Mouse (Mus musculus): ENCODE measurements at regions not wholly inside any gene's neighbourhood (a gene's known extent, or its start where the extent isn't known, plus 50 kb on each side); places are given as distances from the start of the nearest gene placed in this dataset.
"Not testable (repeated sequence)": the region's sequence is repeated elsewhere in the genome, so short reads cannot be mapped to it uniquely, and the experiment has no call there.

DNA sequence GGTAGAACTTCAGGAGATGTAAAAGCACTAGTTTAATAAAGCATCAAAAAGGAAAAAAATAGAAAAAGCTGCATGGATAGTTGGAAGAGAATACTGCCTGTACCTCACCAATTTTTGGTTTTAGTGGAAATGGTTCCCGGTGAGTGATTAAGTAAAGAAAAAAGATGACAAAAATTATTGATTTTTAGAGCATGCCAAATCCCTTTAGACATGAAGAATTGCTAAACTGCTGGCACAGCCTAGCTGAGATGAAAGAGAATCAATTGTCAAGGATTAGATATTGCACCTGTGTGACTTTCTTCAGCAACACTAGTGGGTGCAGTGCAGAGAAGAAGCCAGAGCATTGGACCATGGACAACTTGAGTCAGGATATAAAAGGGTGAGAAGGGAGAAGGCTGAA, 348.7 kb upstream of the Cpeb2 start:
- DNase-seq = no peak

DNA sequence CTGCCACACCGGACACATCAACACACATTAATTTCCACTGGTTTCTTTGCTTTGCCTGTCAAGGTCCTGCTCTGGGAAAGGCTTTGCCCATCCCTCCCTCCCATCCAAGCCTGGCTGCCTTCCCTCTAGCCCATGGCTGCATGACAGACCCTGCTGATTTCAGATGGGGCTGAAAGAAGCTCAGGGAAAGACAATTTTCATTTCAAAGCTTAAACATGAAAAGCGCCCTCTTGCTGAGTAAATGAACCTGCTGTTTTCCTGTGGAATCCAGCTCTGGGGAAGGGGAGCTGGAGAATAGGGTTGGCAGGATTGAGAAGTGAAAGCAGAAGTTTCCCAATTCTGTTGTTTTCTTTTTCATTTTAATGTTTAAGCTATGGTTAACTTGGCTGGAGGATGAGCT, 341.1 kb upstream of the Cpeb2 start:
- peak; percentile 90 to 95 for DNase-seq

DNA sequence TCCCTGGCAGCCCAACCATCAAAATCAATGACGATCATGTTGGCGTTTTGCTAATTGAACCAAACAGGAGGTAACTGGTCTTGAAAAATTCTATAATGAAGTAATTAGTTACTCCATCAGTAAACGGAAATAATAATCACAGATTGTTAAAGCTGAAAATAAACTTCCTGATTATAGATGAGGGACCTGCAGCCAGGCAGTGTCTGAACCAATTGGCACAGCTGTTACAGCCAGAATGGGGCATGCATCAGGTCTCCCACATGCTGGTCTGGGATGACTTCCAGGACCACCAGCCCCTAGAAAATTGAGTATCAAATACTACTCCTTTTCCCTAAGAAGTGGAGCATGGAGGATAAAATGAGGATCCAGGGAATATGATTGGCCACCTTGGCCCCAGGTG, 326.8 kb upstream of the Cpeb2 start:
- peak; percentile 54 to 66 for DNase-seq

DNA sequence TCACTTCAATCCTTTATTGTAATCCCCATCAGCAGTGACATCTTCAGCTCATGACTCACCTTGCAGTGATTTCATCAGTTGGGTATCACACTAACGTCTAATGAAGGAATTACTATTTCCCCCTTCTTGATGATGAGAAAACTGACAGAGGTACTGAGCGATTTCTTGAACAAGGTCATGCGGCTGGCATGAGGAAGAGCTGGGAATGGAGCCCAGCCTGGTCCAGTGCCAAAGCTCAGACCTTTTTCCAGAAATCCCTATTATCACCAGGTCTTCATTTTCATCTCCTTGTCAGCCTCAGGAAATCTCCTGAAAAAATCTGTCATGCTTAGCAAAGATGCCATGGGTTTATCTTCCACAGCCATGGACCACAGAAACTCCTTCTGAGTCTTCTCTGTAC, 313.6 kb upstream of the Cpeb2 start:
- peak; percentile 92 to 93 for DNase-seq

DNA sequence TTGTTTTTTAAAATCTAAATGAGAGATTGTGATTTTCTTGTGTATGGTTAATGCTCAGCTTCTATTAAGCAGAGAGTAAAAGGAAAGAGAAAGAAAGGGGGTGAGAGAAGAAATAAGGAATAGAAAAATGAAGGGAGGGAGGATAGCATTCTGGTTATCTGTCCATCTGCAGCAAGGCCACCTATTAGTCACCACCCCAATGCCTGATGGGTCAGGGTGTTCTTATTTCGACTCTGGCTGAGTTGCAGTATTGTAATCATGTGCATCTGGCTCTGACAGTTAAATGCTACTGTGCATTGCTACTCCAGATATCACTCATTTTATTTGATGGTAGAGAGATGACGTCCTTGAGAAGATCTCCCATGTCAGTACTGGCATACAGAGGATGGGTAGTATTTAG, 300.9 kb upstream of the Cpeb2 start:
- no peak for DNase-seq

DNA sequence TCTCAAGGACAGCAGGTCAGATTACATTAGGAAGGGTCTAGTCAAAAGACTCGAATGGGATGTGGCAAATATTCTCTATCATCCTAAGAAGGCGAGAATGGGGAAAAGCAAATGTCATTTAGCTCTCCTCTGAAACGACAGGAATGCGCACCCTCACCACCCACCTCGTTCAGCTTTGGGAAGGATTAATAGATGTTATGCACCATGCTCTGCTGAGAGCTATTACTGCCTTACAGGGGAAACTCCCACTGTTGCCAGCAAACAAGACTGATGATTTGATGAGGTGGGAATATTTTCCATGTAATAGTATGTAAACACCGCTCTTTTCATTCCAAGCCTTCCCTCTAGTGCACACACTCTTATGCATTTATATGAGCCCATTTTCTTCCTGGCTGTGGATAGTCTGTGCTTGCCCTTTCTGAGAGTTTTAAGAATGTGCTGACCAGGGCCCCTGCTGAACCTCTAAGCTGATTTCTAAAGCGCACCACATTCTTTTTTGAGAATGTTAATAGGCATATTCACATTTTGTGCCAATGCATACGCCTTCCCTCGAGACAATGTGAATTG, 273.6 kb upstream of the Cpeb2 start:
- no peak for DNase-seq

DNA sequence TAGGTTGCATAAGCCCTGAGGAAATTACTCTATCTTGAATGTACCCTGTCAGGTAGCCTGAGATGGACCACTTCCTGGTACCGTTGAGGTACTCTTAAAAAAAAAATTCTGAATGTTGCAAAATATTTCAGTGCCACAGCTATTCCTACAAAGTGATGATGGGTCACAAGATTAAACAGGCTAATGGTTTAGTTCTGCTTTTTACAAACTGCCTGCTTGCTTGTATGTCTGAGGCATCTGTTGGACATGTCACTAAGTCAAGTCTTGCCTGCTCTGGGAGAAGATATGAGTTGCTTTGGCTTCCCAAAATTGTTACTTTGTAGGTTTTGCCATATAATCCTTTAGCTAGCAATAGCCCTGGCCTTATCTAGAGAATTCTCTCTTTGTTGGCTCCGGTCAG, 266.0 kb upstream of the Cpeb2 start:
- DNase-seq = not testable (repeated sequence)

DNA sequence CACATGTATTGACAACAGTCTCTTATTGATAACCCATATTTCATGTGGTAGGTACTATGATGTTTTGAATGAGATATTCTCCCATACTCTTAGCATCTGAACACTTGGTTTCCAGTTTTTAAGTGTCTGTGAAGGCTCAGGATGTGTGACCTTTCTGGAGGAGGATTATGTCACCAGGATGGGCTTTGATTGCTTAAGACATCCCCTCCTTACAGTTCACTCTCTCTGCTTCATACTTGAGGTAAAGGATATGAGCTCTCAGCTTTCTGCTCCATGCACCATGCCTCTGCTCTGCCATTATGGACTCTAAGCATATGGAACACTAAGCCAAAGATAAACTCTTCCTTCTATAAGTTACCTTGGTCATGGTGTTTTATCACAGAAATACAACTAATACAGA, 263.8 kb upstream of the Cpeb2 start:
- no peak for DNase-seq

DNA sequence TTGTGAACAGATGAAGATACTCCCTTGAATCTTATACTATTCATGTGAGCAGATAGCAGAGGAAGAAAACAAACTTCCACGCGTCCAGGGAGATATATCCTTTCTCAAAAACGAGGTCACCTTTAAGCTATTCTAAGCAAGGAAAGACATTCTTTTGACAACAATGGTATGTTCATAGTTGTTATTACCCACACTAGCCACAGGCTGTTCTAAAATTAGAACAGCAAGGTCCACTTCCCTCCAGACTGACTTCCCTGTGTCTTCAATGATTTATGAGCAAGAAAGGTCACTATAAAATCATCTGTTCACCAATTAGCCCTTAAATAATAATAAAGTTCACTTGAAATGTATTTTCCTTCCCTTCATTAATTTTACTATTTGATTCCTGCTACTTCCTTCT, 263.3 kb upstream of the Cpeb2 start:
- DNase-seq = no peak

DNA sequence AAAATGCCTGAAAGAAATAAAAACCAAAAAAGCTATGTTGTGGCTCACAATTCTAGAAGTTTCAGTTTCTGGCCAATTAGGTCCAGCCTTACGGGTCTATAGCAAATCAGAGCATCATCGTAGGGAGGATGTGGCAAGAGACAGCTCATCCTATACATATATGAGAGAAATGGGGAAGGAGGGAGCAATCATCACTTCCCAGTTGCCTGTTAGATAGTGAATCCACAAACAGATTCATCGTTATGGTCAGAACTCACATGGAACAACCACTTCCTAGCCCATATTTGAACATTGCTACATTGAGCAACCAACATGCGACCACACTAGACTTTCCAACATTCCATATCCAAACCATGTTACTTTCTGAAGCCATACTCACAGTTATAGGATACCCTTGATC, 255.9 kb upstream of the Cpeb2 start:
- no peak for DNase-seq

DNA sequence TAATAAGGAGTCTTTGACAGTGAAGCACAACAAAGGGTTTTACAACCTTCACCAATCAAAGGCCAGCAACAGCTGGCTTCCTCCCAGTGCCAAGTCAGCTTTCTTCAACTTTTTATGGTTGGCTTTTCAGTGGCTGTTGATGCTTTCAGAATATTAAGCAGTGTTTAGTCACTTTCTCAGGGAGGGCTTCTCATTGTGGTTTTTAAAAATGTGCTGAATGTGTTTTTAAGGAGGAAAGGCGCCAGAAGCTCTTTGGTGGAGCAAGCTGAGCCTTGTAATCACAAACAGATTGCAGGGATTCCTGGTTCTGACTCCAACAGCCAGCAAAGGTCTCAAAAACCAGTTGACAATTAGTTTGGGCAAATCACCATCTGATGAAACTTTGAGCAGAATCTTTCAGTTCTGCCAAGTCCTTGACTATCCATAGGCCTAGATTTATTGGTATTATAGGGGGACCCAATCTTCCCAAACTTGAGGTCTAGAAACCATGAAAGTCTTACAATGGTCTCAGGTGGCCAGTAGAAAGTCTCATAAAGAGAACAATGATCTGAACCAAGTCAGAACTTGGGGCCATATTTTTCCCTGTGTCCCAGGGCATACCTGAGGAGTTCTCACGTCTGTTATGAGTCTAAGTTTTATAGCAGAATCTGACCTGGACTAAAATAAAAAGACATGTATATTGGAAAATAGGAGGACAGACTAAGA, 251.9 kb upstream of the Cpeb2 start:
- DNase-seq = peak; percentile 5 to 6

DNA sequence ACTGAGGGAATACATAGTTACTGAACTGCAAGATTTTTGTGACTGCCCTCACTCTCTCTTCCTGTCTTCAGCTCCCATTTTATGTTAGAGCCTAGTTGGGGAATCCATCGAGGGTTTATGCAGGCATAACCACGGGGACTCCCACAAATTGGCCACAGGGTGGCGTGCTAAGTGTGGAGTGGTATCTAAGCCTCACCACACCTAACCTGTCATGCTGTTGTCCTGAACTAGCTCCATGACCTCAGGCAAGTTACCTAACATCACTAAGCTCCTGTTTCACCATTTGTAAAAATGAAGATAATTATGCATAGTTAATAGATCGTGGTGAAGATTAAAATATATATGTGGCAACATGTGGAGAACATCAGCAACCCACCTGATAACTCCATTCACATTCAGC, 246.8 kb upstream of the Cpeb2 start:
- DNase-seq = peak; percentile 29 to 33

DNA sequence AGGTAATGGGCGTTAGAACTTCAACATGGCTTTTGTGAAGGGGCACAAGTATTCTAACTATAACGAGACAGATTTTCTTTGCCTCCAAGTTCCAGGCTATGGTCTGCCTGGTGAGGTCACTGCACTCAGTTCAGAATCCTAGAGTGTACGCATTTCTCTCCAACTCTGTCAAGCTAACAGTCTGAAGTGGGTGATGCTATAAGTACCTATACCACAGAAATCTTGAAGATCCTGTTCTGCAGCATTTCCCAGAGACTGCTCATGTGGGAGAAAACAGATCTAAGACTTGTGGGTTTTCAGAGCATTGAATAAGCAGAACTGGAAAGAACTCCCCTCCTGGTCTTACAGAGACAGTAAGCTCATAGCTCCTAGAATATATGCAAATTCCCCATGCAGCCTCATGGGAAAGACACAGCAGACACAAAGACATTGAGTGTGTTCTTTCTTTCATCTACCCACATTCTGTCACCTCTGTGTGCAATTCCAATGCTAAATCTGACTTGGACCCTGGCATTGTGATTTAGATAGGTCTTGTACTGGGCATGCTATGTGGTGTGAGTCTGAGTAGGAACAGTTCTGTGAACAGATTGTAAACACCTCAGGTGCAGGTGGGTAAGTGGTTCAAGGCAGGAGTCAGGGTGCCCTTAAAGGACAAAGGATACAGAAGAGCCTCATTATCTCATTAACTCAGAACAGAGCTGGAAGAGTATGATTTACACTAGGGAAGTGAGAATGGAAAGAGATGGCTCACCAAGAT, 245.1 kb upstream of the Cpeb2 start:
- DNase-seq = no peak

DNA sequence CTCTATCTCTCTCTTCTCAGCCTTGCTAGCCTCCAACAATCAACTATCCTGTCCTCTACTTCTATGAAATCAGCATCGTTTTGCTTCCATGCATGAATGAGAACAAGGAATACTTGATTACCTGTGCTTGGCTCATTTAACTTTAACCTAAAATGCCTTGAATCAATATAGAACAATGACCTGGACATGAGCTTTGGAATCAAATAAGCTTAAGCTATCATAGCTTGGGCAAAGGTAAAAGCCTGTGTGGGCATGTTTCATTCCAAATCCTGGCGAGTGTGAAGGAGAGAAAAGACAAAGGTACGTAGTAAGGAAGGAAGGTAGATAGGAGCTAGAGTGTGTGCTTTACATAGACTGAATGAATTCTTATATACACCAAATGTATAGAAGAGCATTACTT, 243.7 kb upstream of the Cpeb2 start:
- no peak for DNase-seq

DNA sequence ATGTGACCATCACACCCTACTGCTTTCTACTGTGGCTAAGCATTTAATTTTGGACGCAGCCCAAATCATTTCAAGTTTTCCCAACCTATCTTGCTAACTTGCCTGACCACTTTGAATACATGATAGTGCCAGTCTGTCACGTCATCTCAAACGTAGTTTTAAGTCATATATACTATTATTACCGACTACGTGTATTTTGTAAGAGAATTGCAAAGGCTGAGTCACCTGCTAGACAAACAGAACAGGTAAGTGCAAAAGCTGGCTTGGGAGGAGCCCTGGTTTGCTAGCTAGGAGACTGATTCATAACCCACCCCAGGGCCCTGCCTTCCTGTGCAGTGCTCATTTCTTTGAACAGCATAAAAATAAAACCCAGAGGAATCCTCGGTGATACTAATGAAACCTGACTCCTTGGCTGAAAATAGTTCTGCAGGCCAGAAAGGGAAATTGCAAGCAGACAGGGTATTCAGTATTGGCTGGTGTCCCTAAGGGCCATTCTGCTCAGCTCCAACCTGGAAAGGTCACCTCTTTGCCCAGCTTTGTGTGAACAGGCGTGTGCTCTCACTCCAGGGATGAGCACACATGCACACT, 208.9 kb upstream of the Cpeb2 start:
- peak; percentile 41 to 49 for DNase-seq

DNA sequence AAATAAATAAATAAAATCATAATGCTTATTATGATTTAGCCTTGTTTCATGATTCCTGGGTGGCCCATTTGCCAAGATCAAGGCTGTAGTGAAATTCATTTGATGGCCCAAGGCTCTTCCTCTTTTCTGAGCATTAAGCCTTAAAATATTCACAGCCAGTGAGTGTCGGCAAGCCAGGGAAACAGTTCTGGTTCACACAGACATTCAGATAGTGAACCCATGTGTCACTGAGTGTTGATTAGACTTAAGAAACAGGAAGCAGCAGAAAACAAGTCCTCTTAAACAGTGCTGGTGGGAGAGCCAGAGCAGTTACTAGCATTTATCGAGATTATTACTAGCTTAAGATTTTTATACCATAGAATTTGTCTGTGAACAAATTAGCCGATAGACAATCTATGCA, 201.7 kb upstream of the Cpeb2 start:
- DNase-seq = no peak

DNA sequence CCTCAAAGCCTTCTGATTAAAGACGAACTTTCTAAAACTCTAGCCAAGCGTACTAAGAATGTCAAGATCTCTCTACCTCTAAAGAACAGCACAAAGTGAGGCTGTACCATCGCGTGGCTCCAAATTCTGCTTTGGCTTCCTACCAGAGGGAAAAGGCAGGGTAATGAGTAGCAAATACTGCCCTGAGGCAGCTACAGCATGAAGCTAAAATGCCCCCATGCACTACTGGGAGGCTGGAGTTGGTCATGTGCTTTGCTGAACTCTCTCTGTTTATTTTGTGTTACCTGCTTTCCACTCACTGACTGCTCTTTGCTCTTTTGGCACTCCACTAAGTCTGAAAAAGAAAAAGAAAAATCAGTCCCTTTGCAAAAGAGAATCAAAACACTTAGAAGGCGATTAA, 201.1 kb upstream of the Cpeb2 start:
- DNase-seq = no peak

DNA sequence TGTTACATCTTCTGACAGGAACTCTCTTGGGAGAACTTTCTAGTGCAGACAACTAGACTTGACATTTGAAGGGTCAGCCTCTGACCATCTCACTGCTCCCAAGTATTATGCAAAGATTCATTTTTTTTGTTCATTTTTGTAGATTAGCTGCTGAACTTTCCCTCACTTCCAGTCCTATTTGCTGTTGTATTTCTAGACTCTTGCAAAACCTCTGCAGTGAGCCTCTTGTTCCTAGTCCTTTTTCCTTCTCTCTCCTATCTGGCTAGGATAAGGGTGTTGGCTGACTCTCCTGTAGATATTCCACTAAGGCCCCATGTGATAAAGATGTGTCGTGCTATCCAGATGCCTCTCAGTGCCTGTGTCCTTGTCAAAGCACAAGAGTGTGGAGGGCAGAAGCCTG, 198.5 kb upstream of the Cpeb2 start:
- no peak for DNase-seq

DNA sequence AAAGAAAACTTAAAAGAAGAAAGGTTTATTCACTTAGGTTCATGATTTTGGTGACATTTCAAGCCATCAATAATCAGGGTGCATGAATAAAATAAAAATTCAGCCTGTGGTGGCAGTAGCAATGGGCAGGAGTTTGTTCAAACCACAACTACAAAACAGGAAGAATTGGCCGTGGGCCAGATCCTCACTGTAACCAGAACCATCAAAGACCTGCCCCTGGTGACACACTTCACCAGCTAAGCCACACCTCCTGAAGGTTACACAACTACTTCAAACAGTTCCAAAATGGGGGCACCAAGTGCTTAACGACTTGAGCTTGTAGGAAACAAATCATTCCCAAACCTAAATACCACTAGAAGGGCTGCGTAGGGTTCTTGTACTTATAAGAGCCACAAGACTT, 195.4 kb upstream of the Cpeb2 start:
- DNase-seq = peak; percentile 25 to 34

DNA sequence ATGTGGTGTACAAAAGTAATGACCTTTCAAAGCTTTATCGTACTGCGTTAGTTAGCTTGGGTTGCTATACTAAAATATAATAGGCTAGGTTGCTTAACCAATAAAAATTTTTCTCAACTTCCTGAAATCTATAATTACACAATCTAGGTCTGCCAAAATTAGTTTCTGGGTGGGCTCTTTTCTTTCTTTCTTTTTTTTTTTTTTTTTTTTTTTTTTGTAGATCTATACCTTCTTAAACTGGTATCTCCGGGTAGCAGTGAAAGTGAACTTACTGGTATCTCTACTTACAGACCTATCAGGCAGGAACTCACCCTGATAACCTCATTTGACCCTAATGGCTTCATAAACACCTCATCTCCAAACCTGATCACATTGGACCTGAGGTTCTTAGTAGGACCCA, 193.4 kb upstream of the Cpeb2 start:
- no peak for DNase-seq

DNA sequence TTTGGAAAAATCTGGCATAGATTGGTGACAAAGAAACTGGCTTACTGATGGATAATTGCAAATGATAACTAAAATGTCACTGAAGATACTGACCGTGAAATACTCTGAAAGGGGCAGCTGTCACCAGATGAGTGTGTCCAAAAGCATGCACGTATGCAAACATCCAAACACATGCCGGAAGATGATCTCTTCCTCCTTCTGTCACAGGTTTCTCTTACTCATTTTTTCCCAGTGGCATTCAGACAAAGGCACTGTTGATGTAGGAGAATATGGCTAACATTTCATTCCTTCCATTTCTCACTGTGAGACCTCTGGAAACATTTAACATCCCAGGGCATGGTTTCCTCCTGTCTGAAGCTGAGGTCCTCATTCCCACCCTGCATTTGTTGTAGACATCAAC, 190.4 kb upstream of the Cpeb2 start:
- DNase-seq = no peak

DNA sequence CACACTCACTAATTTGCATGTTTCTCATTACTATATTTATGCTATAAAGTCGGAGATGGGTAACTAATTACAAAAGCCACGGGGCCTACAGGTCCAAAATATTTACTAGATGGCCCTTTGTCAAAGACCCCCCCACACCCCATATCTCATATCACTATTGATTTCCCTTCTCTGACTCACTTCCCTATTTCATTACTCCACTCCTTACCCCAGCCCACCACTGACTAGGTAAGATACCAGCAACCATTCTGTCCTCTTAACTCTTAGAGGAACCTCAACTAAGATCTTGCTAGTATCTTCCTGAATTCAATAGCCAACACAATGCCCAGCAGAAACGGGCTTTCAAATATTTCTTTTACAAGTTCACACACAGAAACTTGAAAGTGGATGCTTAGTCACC, 187.1 kb upstream of the Cpeb2 start:
- no peak for DNase-seq

DNA sequence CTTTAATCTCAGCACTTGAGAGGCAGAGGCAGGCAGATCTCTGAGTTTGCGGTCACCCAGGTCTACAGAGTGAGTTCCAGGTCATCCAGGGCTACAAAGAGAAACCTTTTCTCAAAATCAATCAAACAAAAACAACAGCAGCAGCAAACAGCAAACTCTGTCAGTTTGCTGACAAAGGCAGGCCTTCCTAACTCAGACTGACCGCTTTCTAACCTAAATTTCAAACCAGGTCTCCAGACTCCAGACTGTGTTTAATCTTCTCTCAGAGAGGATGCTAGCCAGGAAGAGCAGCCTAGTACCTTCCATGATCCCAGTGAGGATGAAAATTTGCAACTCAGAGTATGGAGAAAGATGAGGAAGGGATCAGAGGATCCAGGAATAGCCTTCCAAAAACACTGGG, 185.7 kb upstream of the Cpeb2 start:
- no peak for DNase-seq
